Mouse (Mus musculus): ENCODE measurements around the gene Flcn. TPM values are rescaled to one million over a fixed set of nuclear protein-coding genes. Genes with fewer than 3 reads are reported as not detected.

The Flcn gene
- total RNA-seq, 1 experiment from 2014 or later = 40.6 TPM

GRCm38 (mm10) chr11:59741915-59742314 is 67.9 kb downstream of the Flcn start:
- ATAC-seq (replicated peaks; ENCODE audit: insufficient number of reproducible peaks, low FRiP score, low TSS enrichment, poor library complexity, severe bottlenecking) = no peak

Other genes with a start within 250 kb of the Flcn start
- not detected in 3 replicates for gene Olfr222, start 233.8 kb downstream of the Flcn start, total RNA-seq (2017)
- gene Olfr223, start 216.7 kb downstream of the Flcn start, total RNA-seq (2017) = not detected in 3 replicates
- gene Mprip, start 148.7 kb downstream of the Flcn start, total RNA-seq (2017) = 38.2 to 66.7 TPM (median 55.7 TPM) in 3 replicates
- gene Pld6, start 22.4 kb downstream of the Flcn start, total RNA-seq (2017) = not detected in 3 replicates
- gene Nt5m, start 29.4 kb upstream of the Flcn start, total RNA-seq (2017) = 7.0 to 8.1 TPM (median 7.1 TPM) in 3 replicates
- gene Cops3, start 29.8 kb upstream of the Flcn start, total RNA-seq (2017) = 92.3 to 107 TPM (median 102 TPM) in 3 replicates
- 3.5 to 4.9 TPM (median 4.6 TPM) in 3 replicates for gene Med9, start 138.2 kb upstream of the Flcn start, total RNA-seq (2017)
- 1.2 TPM in 1 of 3 replicates, not detected in the others for gene Rasd1, start 154.9 kb upstream of the Flcn start, total RNA-seq (2017)
- gene Pemt, start 236.5 kb upstream of the Flcn start, total RNA-seq (2017) = not detected in 3 replicates